Mouse (Mus musculus) heart, embryonic 14.5 days (tissue): ENCODE measurements around the gene Eps8l2. TPM values are rescaled to one million over a fixed set of nuclear protein-coding genes. Genes with fewer than 3 reads are reported as not detected.

ENCODE experiments used
- ATAC-seq: fragments of 200-750 bp; cut with Nextera tagmentation; 2 replicates; pipeline ENCODE4 v1.8.0; 2017; ENCODE audit warnings: low read depth, moderate TSS enrichment; ENCODE audit not compliant: insufficient number of reproducible peaks, insufficient read depth, low FRiP score
- H3K27ac ChIP-seq, 2 experiments: fragments of 200-500 bp in 1 of 2; fragments of 300-500 bp in 1 of 2; sonication (generic) in 1 of 2; replicated peaks in 1 of 2; 2 replicates each; pipeline ENCODE4 v1.5.1; 2012 to 2014; ENCODE audit warnings: low read depth in 2 of 2, low read length in 2 of 2, control low read depth in 1 of 2, mild to moderate bottlenecking in 1 of 2, mixed read lengths in 1 of 2; ENCODE audit not compliant: control insufficient read depth in 1 of 2, insufficient read depth in 1 of 2
- H3K27me3 ChIP-seq: fragments of 300-500 bp; sonication (generic); 2 replicates; pipeline ENCODE4 v1.6.1; 2014; ENCODE audit warnings: mild to moderate bottlenecking, low read length, control low read depth; ENCODE audit not compliant: control insufficient read depth, insufficient read depth
- H3K36me3 ChIP-seq: fragments of 300-500 bp; sonication (generic); 2 replicates; pipeline ENCODE4 v1.6.1; 2014; ENCODE audit warnings: mild to moderate bottlenecking, control low read depth, low read length, mixed read lengths; ENCODE audit not compliant: control insufficient read depth, insufficient read depth
- H3K4me1 ChIP-seq, 2 experiments: fragments of 200-500 bp in 1 of 2; fragments of 300-500 bp in 1 of 2; sonication (generic) in 1 of 2; 2 replicates each; pipeline ENCODE4 v1.6.1; 2012 to 2014; ENCODE audit warnings: low read length in 2 of 2, control low read depth in 1 of 2, mixed read lengths in 1 of 2; ENCODE audit not compliant: control insufficient read depth in 2 of 2, insufficient read depth in 2 of 2
- H3K4me2 ChIP-seq: fragments of 300-500 bp; sonication (generic); 2 replicates; pipeline ENCODE4 v1.6.1; 2014; ENCODE audit warnings: mild to moderate bottlenecking, low read length
- H3K4me3 ChIP-seq, 2 experiments: fragments of 200-500 bp in 1 of 2; fragments of 300-500 bp in 1 of 2; sonication (generic) in 1 of 2; 2 replicates each; pipeline ENCODE4 v1.5.1; 2012 to 2014; ENCODE audit warnings: low read length in 2 of 2, mild to moderate bottlenecking in 2 of 2, control low read depth in 1 of 2, low read depth in 1 of 2, moderate library complexity in 1 of 2; ENCODE audit not compliant: control insufficient read depth in 1 of 2, insufficient read depth in 1 of 2
- H3K9ac ChIP-seq: fragments of 300-500 bp; sonication (generic); 2 replicates; pipeline ENCODE4 v1.6.1; 2014; ENCODE audit warnings: mild to moderate bottlenecking, low read length
- H3K9me3 ChIP-seq: fragments of 300-500 bp; sonication (generic); 2 replicates; pipeline ENCODE4 v1.6.1; 2016; ENCODE audit warnings: low read length, control low read depth; ENCODE audit not compliant: control insufficient read depth
- WGBS: fragments of 180-500 bp; shearing (Covaris S2); extraction: QIAGEN DNeasy Blood & Tissue Kit; methylation state at CpG from one replicate; pipeline ENCODE4 v1.1.7; 2014; 5-methylcytosine and 5-hydroxymethylcytosine counted together
- polyA plus RNA-seq: library from polyadenylated mRNA; unstranded; fragments of >200 nt; fragmentation: Nextera tagmentation; extraction: Ambion mirVana; gene quantifications from 2 replicates; pipeline ENCODE4 v1.2.1, GENCODE M21; 2014

Eps8l2 gene
- polyA plus RNA-seq, 1 experiment from 2014 or later: 0.76 TPM

- no peaks in the 10 kb centered on the region for H3K4me1 ChIP-seq
- no peak overlapping the region for H3K9ac ChIP-seq
- H3K9me3 ChIP-seq: no peaks in the 10 kb centered on the region
- no peak for ATAC-seq
- H3K4me2 ChIP-seq: no peak overlapping the region
- H3K27me3 ChIP-seq: no peaks in the 10 kb centered on the region
- H3K27ac ChIP-seq: no peak overlapping the region
- WGBS: 45% methylated on average over 6 of the region's 6 CpGs
- no peaks in the 10 kb centered on the region for H3K36me3 ChIP-seq
- H3K4me3 ChIP-seq: no peak overlapping the region
These were observed 33.4 kb downstream of the Eps8l2 start for GRCm38 (mm10) chr7:141371942-141372595.

- Histone ChIP-seq H3K27me3 (no peaks in the 10 kb centered on the region), H3K9me3 (no peaks in the 10 kb centered on the region), H3K4me1 (no peaks in the 10 kb centered on the region), H3K4me2 (no peak overlapping the region), H3K9ac (no peak overlapping the region), H3K27ac (no peak overlapping the region), H3K4me3 (no peak overlapping the region), H3K36me3 (no peaks in the 10 kb centered on the region)
- ATAC-seq: no peak
- WGBS: 61% methylated on average over 6 of the region's 6 CpGs
These were observed 34.9 kb downstream of the Eps8l2 start for GRCm38 (mm10) chr7:141373611-141374010.

- H3K4me1 ChIP-seq: no peaks in the 10 kb centered on the region
- H3K4me2 ChIP-seq: no peak overlapping the region
- no peak overlapping the region for H3K9ac ChIP-seq
- ATAC-seq: no peak
- H3K4me3 ChIP-seq: no peak overlapping the region
- H3K36me3 ChIP-seq: no peaks in the 10 kb centered on the region
- no peaks in the 10 kb centered on the region for H3K9me3 ChIP-seq
- no peak overlapping the region for H3K27ac ChIP-seq
- no peaks in the 10 kb centered on the region for H3K27me3 ChIP-seq
These were observed 35.7 kb downstream of the Eps8l2 start for GRCm38 (mm10) chr7:141374399-141374798.

- 64% methylated on average over 4 of the region's 4 CpGs for WGBS
- H3K9me3 ChIP-seq: no peaks in the 10 kb centered on the region
- H3K27me3 ChIP-seq: no peaks in the 10 kb centered on the region
- no peak overlapping the region for H3K9ac ChIP-seq
- H3K36me3 ChIP-seq: no peaks in the 10 kb centered on the region
- no peak overlapping the region for H3K4me2 ChIP-seq
- no peaks in the 10 kb centered on the region for H3K4me1 ChIP-seq
- no peak overlapping the region for H3K27ac ChIP-seq
- no peak for ATAC-seq
- no peak overlapping the region for H3K4me3 ChIP-seq
These were observed 40.9 kb downstream of the Eps8l2 start for GRCm38 (mm10) chr7:141379584-141379983.

- Histone ChIP-seq H3K36me3 (no peaks in the 10 kb centered on the region), H3K4me3 (no peak overlapping the region), H3K27me3 (no peaks in the 10 kb centered on the region), H3K4me2 (no peak overlapping the region), H3K9ac (no peak overlapping the region), H3K27ac (no peak overlapping the region), H3K9me3 (no peaks in the 10 kb centered on the region), H3K4me1 (no peaks in the 10 kb centered on the region)
- ATAC-seq: no peak
- WGBS: 73% methylated on average over 4 of the region's 4 CpGs
These were observed 42.6 kb downstream of the Eps8l2 start for GRCm38 (mm10) chr7:141381068-141381835.

- no peak overlapping the region for H3K9ac ChIP-seq
- no peak overlapping the region for H3K4me3 ChIP-seq
- 47% methylated on average over 2 of the region's 2 CpGs for WGBS
- H3K27me3 ChIP-seq: no peaks in the 10 kb centered on the region
- no peak overlapping the region for H3K4me2 ChIP-seq
- H3K27ac ChIP-seq: no peak overlapping the region
- no peak for ATAC-seq
- no peaks in the 10 kb centered on the region for H3K36me3 ChIP-seq
- H3K4me1 ChIP-seq: peaks cover 7 to 8% of the 10 kb centered on the region in 2 experiments
- no peaks in the 10 kb centered on the region for H3K9me3 ChIP-seq
These were observed 49.3 kb downstream of the Eps8l2 start for GRCm38 (mm10) chr7:141387807-141388486.

GRCm38 (mm10) chr7:141388487-141389109, 49.9 kb downstream of the Eps8l2 start:
- H3K4me1 ChIP-seq: peaks cover 10 to 12% of the 10 kb centered on the region in 2 experiments
- 45% methylated on average over 3 of the region's 3 CpGs for WGBS
- no peak overlapping the region for H3K9ac ChIP-seq
- H3K9me3 ChIP-seq: no peaks in the 10 kb centered on the region
- H3K27ac ChIP-seq: no peak overlapping the region
- H3K4me3 ChIP-seq: no peak overlapping the region
- H3K4me2 ChIP-seq: no peak overlapping the region
- no peaks in the 10 kb centered on the region for H3K36me3 ChIP-seq
- H3K27me3 ChIP-seq: no peaks in the 10 kb centered on the region
- no peak for ATAC-seq
